Mouse (Mus musculus) right cerebral cortex, postnatal 10 days (tissue): Measurements from ENCODE around the gene D430041D05Rik.

Experiments used
- DNase-seq, 2 experiments: peaks; one replicate each; pipeline ENCODE4 v3.0.0; 2021; ENCODE audit warnings: low spot score in 2 of 2

D430041D05Rik gene

GRCm38 (mm10) chr2:104337619-104338018, 73.2 kb downstream of the D430041D05Rik start:
- no peak for DNase-seq

- DNase-seq: no peak
Observed at GRCm38 (mm10) chr2:104335824-104336223, 75.0 kb downstream of the D430041D05Rik start.

GRCm38 (mm10) chr2:104333952-104334351, 76.9 kb downstream of the D430041D05Rik start:
- no peak for DNase-seq

- no peak for DNase-seq
Observed at GRCm38 (mm10) chr2:104332707-104333106, 78.1 kb downstream of the D430041D05Rik start.

GRCm38 (mm10) chr2:104331261-104331660, 79.6 kb downstream of the D430041D05Rik start:
- DNase-seq: no peak

- DNase-seq: peak in 1 of 2 experiments; percentile 65
Observed at GRCm38 (mm10) chr2:104327116-104327794, 83.6 kb downstream of the D430041D05Rik start.

- no peak for DNase-seq
Observed at GRCm38 (mm10) chr2:104323773-104324172, 87.0 kb downstream of the D430041D05Rik start.

- DNase-seq: no peak
Observed at GRCm38 (mm10) chr2:104323351-104323750, 87.5 kb downstream of the D430041D05Rik start.

GRCm38 (mm10) chr2:104320061-104320624, 90.7 kb downstream of the D430041D05Rik start:
- no peak for DNase-seq

GRCm38 (mm10) chr2:104319443-104319842, 91.4 kb downstream of the D430041D05Rik start:
- no peak for DNase-seq

- peak; percentile 76 to 87 for DNase-seq
Observed at GRCm38 (mm10) chr2:104318881-104319280, 91.9 kb downstream of the D430041D05Rik start.

GRCm38 (mm10) chr2:104318259-104318658, 92.6 kb downstream of the D430041D05Rik start:
- DNase-seq: no peak

- DNase-seq: no peak
Observed at GRCm38 (mm10) chr2:104317631-104318030, 93.2 kb downstream of the D430041D05Rik start.

- no peak for DNase-seq
Observed at GRCm38 (mm10) chr2:104316483-104316882, 94.3 kb downstream of the D430041D05Rik start.

- no peak for DNase-seq
Observed at GRCm38 (mm10) chr2:104313246-104313645, 97.6 kb downstream of the D430041D05Rik start.

GRCm38 (mm10) chr2:104307102-104307501, 103.7 kb downstream of the D430041D05Rik start:
- DNase-seq: no peak

- DNase-seq: no peak
Observed at GRCm38 (mm10) chr2:104305722-104306121, 105.1 kb downstream of the D430041D05Rik start.

GRCm38 (mm10) chr2:104299912-104300311, 110.9 kb downstream of the D430041D05Rik start:
- DNase-seq: no peak

GRCm38 (mm10) chr2:104299160-104299559, 111.7 kb downstream of the D430041D05Rik start:
- DNase-seq: peak in 1 of 2 experiments; percentile 46

- no peak for DNase-seq
Observed at GRCm38 (mm10) chr2:104286821-104287220, 124.0 kb downstream of the D430041D05Rik start.

GRCm38 (mm10) chr2:104283401-104283955, 127.3 kb downstream of the D430041D05Rik start:
- no peak for DNase-seq

- DNase-seq: peak in 1 of 2 experiments; percentile 44
Observed at GRCm38 (mm10) chr2:104282835-104283234, 128.0 kb downstream of the D430041D05Rik start.

GRCm38 (mm10) chr2:104267049-104267448, 143.8 kb downstream of the D430041D05Rik start:
- no peak for DNase-seq
